In genomic region chr12:105545696-105546435, GRCm38 (mm10) we compare ENCODE assay signal across 13 mouse cellular contexts. TPM values are rescaled to one million over a fixed set of nuclear protein-coding genes. Genes with fewer than 3 reads are reported as not detected.
A peak's percentile ranks its signal among the peaks of the same experiment; 100 is the strongest.
DNase-seq lines count a peak whose midpoint lies in the region; ATAC-seq and TF ChIP-seq lines count a peak whose summit lies in the region.
"Had no signal": no experiment of that assay in that cellular context is flagged by ENCODE, and none has a peak within 500 bp of the region (broad histone marks: within the 10 kb centered on the region; RNA-seq: fewer than 3 reads in every experiment).

No protein-coding gene starts in this region.

- peaks cover 37% of the 10 kb centered on the region for H3K4me1 ChIP-seq in heart, embryonic 12.5 days (replicated peaks)
- H3K4me1 ChIP-seq in midbrain, embryonic 12.5 days: peaks cover 9% of the 10 kb centered on the region; the same call in 1 of the 2 replicates
- H3K4me1 ChIP-seq in midbrain, embryonic 15.5 days: peaks cover 6% of the 10 kb centered on the region; the same call in 1 of the 2 replicates
- peaks cover 5% of the 10 kb centered on the region; the same call in 1 of the 2 replicates for H3K4me1 ChIP-seq in small intestine, adult 2 months (ENCODE audit: control insufficient read depth, insufficient read depth, insufficient read length, low read length)

- intact Hi-C loops in heart, postnatal 14 days (cut with DNase I): loop anchor here (2.0 kb wide), 1 partner anchor 13 kb away; no protein-coding TSS in a partner anchor

- no peak for TF ChIP-seq CTCF in small intestine, adult 2 months (IDR thresholded peaks at IDR 0.05; ENCODE audit: extremely low read depth, insufficient read length, insufficient replicate concordance, low read depth, low read length)

- peak overlapping the region; percentile 33; the same call in 1 of the 2 replicates for H3K27ac ChIP-seq in heart, embryonic 12.5 days (ENCODE audit: poor library complexity, severe bottlenecking)
- H3K27ac ChIP-seq in midbrain, embryonic 12.5 days (replicated peaks): no peak overlapping the region
- H3K27ac ChIP-seq in midbrain, embryonic 15.5 days: no peak overlapping the region
- H3K27ac ChIP-seq in small intestine, adult 2 months (ENCODE audit: insufficient read depth, low read depth, low read length): peak overlapping the region; percentile 48; the same call in 1 of the 2 replicates
- H3K27ac ChIP-seq: hindbrain, embryonic 15.5 days; limb, embryonic 15.5 days had no signal

- H3K27me3 ChIP-seq in heart, embryonic 12.5 days (replicated peaks): 0 out of 2 replicates have a peak, but pooled peaks cover 19% of the 10 kb centered on the region
- H3K27me3 ChIP-seq in midbrain, embryonic 12.5 days: 0 out of 2 replicates have a peak, but pooled peaks cover 4% of the 10 kb centered on the region
- H3K27me3 ChIP-seq in midbrain, embryonic 15.5 days (replicated peaks): no peaks in the 10 kb centered on the region
- no peaks in the 10 kb centered on the region for H3K27me3 ChIP-seq in small intestine, adult 2 months (ENCODE audit: control insufficient read depth, insufficient read depth, low read length)

- no peak overlapping the region for H3K4me2 ChIP-seq in heart, embryonic 12.5 days
- H3K4me2 ChIP-seq in midbrain, embryonic 12.5 days (replicated peaks): no peak overlapping the region
- no peak overlapping the region for H3K4me2 ChIP-seq in midbrain, embryonic 15.5 days
- H3K4me2 ChIP-seq: hindbrain, embryonic 15.5 days; limb, embryonic 15.5 days had no signal

- H3K9ac ChIP-seq in heart, embryonic 12.5 days: no peak overlapping the region
- no peak overlapping the region for H3K9ac ChIP-seq in midbrain, embryonic 12.5 days (replicated peaks)
- H3K9ac ChIP-seq in midbrain, embryonic 15.5 days: no peak overlapping the region
- H3K9ac ChIP-seq: hindbrain, embryonic 15.5 days; limb, embryonic 15.5 days had no signal

- no peaks in the 10 kb centered on the region for H3K9me3 ChIP-seq in heart, embryonic 12.5 days (replicated peaks)
- H3K9me3 ChIP-seq in midbrain, embryonic 12.5 days: no peaks in the 10 kb centered on the region
- H3K9me3 ChIP-seq in midbrain, embryonic 15.5 days: no peaks in the 10 kb centered on the region
- H3K9me3 ChIP-seq: hindbrain, embryonic 15.5 days; limb, embryonic 15.5 days had no signal

- WGBS in heart, embryonic 12.5 days: 31% methylated on average over 17 of the region's 17 CpGs
- 40% methylated on average over 17 of the region's 17 CpGs for WGBS in midbrain, embryonic 12.5 days
- 45% methylated on average over 17 of the region's 17 CpGs for WGBS in midbrain, embryonic 15.5 days
- 20% methylated on average over 17 of the region's 17 CpGs for WGBS in small intestine, adult 2 months

- no peak for TF ChIP-seq POLR2A in small intestine, adult 2 months (IDR thresholded peaks at IDR 0.05; ENCODE audit: low read depth, low read length)

- no peak for ATAC-seq in heart, embryonic 12.5 days (ENCODE audit: insufficient number of reproducible peaks, low FRiP score)
- ATAC-seq in midbrain, embryonic 12.5 days (ENCODE audit: low FRiP score, low read depth): peak; percentile 47; the same call in 1 of the 2 replicates
- no peak for ATAC-seq in midbrain, embryonic 15.5 days (replicated peaks)
- ATAC-seq in inflammation-experienced regulatory T-cells, adult 6 months: no peak

- no peaks in the 10 kb centered on the region for H3K36me3 ChIP-seq in heart, embryonic 12.5 days
- no peaks in the 10 kb centered on the region for H3K36me3 ChIP-seq in midbrain, embryonic 12.5 days
- H3K36me3 ChIP-seq in midbrain, embryonic 15.5 days (replicated peaks): no peaks in the 10 kb centered on the region
- H3K36me3 ChIP-seq in small intestine, adult 2 months (ENCODE audit: control insufficient read depth, insufficient read depth, low read length): no peaks in the 10 kb centered on the region
- H3K36me3 ChIP-seq: hindbrain, embryonic 15.5 days; limb, embryonic 15.5 days had no signal

- H3K4me3 ChIP-seq in heart, embryonic 12.5 days: no peak overlapping the region
- no peak overlapping the region for H3K4me3 ChIP-seq in midbrain, embryonic 12.5 days
- H3K4me3 ChIP-seq in midbrain, embryonic 15.5 days: no peak overlapping the region
- H3K4me3 ChIP-seq in small intestine, adult 2 months (ENCODE audit: low read depth, low read length): no peak overlapping the region
- H3K4me3 ChIP-seq: hindbrain, embryonic 15.5 days; limb, embryonic 15.5 days had no signal

- DNase-seq in heart, postnatal 14 days: no peak
- peak; percentile 26 for DNase-seq in forelimb bud, embryonic 11.5 days (ENCODE audit: low read depth, low spot score)
- DNase-seq in frontal cortex, postnatal 14 days (ENCODE audit: low spot score in 2 of 2): no peak
- DNase-seq: adrenal gland, postnatal 14 days; cerebellum, postnatal 14 days; layer of hippocampus, adult 9-11 months had no signal

RNA-seq across cellular contexts. Expression of gene Bdkrb2, which starts 17.2 kb away (rescaled TPM):
- 1.5 and 1.6 TPM in 2 replicates for polyA plus RNA-seq in heart, embryonic 12.5 days (2016; fragmentation: Nextera tagmentation; extraction: Ambion mirVana)
- total RNA-seq in heart, postnatal 14 days (2021): 1 to 10 TPM; 1.6 TPM
- 0.50 and 0.66 TPM in 2 replicates for polyA plus RNA-seq in midbrain, embryonic 12.5 days (2016; fragmentation: Nextera tagmentation; extraction: Ambion mirVana)
- polyA plus RNA-seq in midbrain, embryonic 15.5 days (2015; fragmentation: Nextera tagmentation; extraction: Ambion mirVana): 1.9 TPM in 2 replicates
- polyA plus RNA-seq in small intestine, adult 2 months (2012; rRNA removed): 3.1 and 8.3 TPM in 2 replicates
- polyA plus RNA-seq in inflammation-experienced regulatory T-cells, adult 6 months (2017; shearing (Covaris generic)): not detected

RNA-seq across cellular contexts. Expression of gene Bdkrb1, which starts 57.0 kb away (rescaled TPM):
- polyA plus RNA-seq in heart, embryonic 12.5 days (2016; fragmentation: Nextera tagmentation; extraction: Ambion mirVana): not detected in 2 replicates
- not detected for total RNA-seq in heart, postnatal 14 days (2021)
- not detected in 2 replicates for polyA plus RNA-seq in midbrain, embryonic 12.5 days (2016; fragmentation: Nextera tagmentation; extraction: Ambion mirVana)
- polyA plus RNA-seq in midbrain, embryonic 15.5 days (2015; fragmentation: Nextera tagmentation; extraction: Ambion mirVana): 0.19 TPM in 1 of 2 replicates, not detected in the other
- polyA plus RNA-seq in small intestine, adult 2 months (2012; rRNA removed): 0.20 and 0.67 TPM in 2 replicates
- 1 to 10 TPM in 2 of 3 experiments, under 1 TPM in 1; 0.63 to 2.0 (median 1.4) TPM for polyA plus RNA-seq in inflammation-experienced regulatory T-cells, adult 6 months (2017; shearing (Covaris generic))
- polyA plus RNA-seq: limb, embryonic 15.5 days had no signal

Comparison
In these comparisons a context has a peak if more than half of its experiments do, and no peak if none do; other contexts are left out.
1. H3K27ac ChIP-seq: peak in heart, embryonic 12.5 days (single experiment) and small intestine, adult 2 months (single experiment); none in midbrain, embryonic 12.5 days (single experiment) and midbrain, embryonic 15.5 days (single experiment).